Mouse (Mus musculus) CH12.LX (cell line): ENCODE measurements at regions not wholly inside any gene's neighbourhood (a gene's known extent, or its start where the extent isn't known, plus 50 kb on each side); places are given as distances from the start of the nearest gene placed in this dataset.

Source experiments
- DNase-seq: peaks from one replicate; pipeline ENCODE4 v3.0.0-alpha.2; 2013; ENCODE audit errors: extremely low read depth
- H3K27ac ChIP-seq: 2 replicates; pipeline ENCODE4 v1.5.1; 2012; ENCODE audit warnings: low read depth, mild to moderate bottlenecking, control low read depth, moderate library complexity; ENCODE audit not compliant: insufficient read depth
- H3K27me3 ChIP-seq: replicated peaks from 2 replicates; pipeline ENCODE3; 2012; ENCODE audit warnings: inconsistent platforms
- H3K36me3 ChIP-seq, 2 experiments: replicated peaks in 1 of 2; 2 replicates each; pipeline versions ENCODE3 to v1.6.1; 2012; ENCODE audit warnings: inconsistent platforms in 1 of 2, low read length in 1 of 2, mild to moderate bottlenecking in 1 of 2, mixed read lengths in 1 of 2, moderate library complexity in 1 of 2; ENCODE audit not compliant: control insufficient read depth in 1 of 2, insufficient read depth in 1 of 2
- H3K4me1 ChIP-seq, 2 experiments: 2 replicates each; pipeline ENCODE4 v1.6.1; 2012; ENCODE audit warnings: inconsistent platforms in 1 of 2, moderate library complexity in 1 of 2; ENCODE audit not compliant: insufficient read depth in 2 of 2, control insufficient read depth in 1 of 2
- H3K4me2 ChIP-seq: 2 replicates; pipeline ENCODE4 v1.6.1; 2012; ENCODE audit warnings: low read depth, mild to moderate bottlenecking, control low read depth; ENCODE audit not compliant: poor library complexity, insufficient read depth, severe bottlenecking
- H3K4me3 ChIP-seq, 3 experiments: fragments of 150-350 bp in 1 of 3; sonication (generic) in 1 of 3; replicated peaks in 1 of 3; 2 replicates each; pipeline versions ENCODE3 to v1.5.1; 2011 to 2012; ENCODE audit warnings: low read depth in 2 of 3, low read length in 2 of 3, mild to moderate bottlenecking in 2 of 3, moderate library complexity in 2 of 3, control low read depth in 1 of 3, improper control_type of control experiment in 1 of 3, inconsistent platforms in 1 of 3, mixed read lengths in 1 of 3; ENCODE audit not compliant: poor library complexity in 1 of 3
- H3K79me2 ChIP-seq: replicated peaks from 2 replicates; pipeline ENCODE4 v1.6.1; 2012; ENCODE audit warnings: mild to moderate bottlenecking, moderate library complexity; ENCODE audit not compliant: control insufficient read depth, poor library complexity, insufficient read depth, severe bottlenecking; ENCODE audit errors: extremely low read depth
- H3K9ac ChIP-seq: 2 replicates; pipeline ENCODE4 v1.6.1; 2012; ENCODE audit warnings: low read depth, mild to moderate bottlenecking, control low read depth, moderate library complexity; ENCODE audit not compliant: insufficient read depth
- H3K9me3 ChIP-seq: replicated peaks from 2 replicates; pipeline ENCODE3; 2012; ENCODE audit warnings: low read length, inconsistent platforms, mixed read lengths
- BHLHE40 ChIP-seq: IDR thresholded peaks from 2 replicates; pipeline ENCODE4 v1.6.1; 2011; ENCODE audit warnings: mild to moderate bottlenecking, low read depth, low read length, improper control_type of control experiment
- CHD1 ChIP-seq: IDR thresholded peaks from 2 replicates; pipeline ENCODE4 v1.6.1; 2012; ENCODE audit warnings: low read depth, low read length, improper control_type of control experiment, inconsistent platforms
- CHD2 ChIP-seq: IDR thresholded peaks from 2 replicates; pipeline ENCODE4 v1.6.1; 2011; ENCODE audit warnings: low read length, improper control_type of control experiment
- CTCF ChIP-seq, 2 experiments: IDR thresholded peaks in 1 of 2; conservative IDR thresholded peaks in 1 of 2; 2 replicates each; pipeline ENCODE4 v1.5.1; 2011 to 2012; ENCODE audit warnings: low read depth in 2 of 2, low read length in 2 of 2, improper control_type of control experiment in 1 of 2, inconsistent platforms in 1 of 2, mild to moderate bottlenecking in 1 of 2, moderate library complexity in 1 of 2
- E2F4 ChIP-seq: IDR thresholded peaks from 2 replicates; pipeline ENCODE4 v1.6.1; 2011; ENCODE audit warnings: low read depth, low read length, improper control_type of control experiment; ENCODE audit not compliant: insufficient replicate concordance
- EP300 ChIP-seq: IDR thresholded peaks from 2 replicates; pipeline ENCODE4 v1.6.1; 2011; ENCODE audit warnings: low read length, improper control_type of control experiment
- ETS1 ChIP-seq: conservative IDR thresholded peaks from 2 replicates; pipeline ENCODE4 v1.6.1; 2012; ENCODE audit warnings: low read depth, mild to moderate bottlenecking, inconsistent platforms, low read length, improper control_type of control experiment, moderate library complexity
- GABPA ChIP-seq: IDR thresholded peaks from 2 replicates; pipeline ENCODE4 v1.6.1; 2012; ENCODE audit warnings: low read depth, low read length, improper control_type of control experiment, inconsistent platforms; ENCODE audit not compliant: insufficient replicate concordance
- HCFC1 ChIP-seq: IDR thresholded peaks from 2 replicates; pipeline ENCODE4 v1.6.1; 2012; ENCODE audit warnings: low read depth, mild to moderate bottlenecking, inconsistent platforms, low read length, improper control_type of control experiment
- IRF4 ChIP-seq: IDR thresholded peaks from 2 replicates; pipeline ENCODE4 v1.6.1; 2014; ENCODE audit warnings: low read depth, mild to moderate bottlenecking, inconsistent platforms, low read length, improper control_type of control experiment
- JUN ChIP-seq: IDR thresholded peaks from 2 replicates; pipeline ENCODE4 v1.6.1; 2011; ENCODE audit warnings: low read depth, mild to moderate bottlenecking, low read length, improper control_type of control experiment, moderate library complexity; ENCODE audit not compliant: insufficient read depth
- JUND ChIP-seq: conservative IDR thresholded peaks from 2 replicates; pipeline ENCODE4 v1.6.1; 2011; ENCODE audit warnings: low read depth, low read length, improper control_type of control experiment
- MAFK ChIP-seq: IDR thresholded peaks from 2 replicates; pipeline ENCODE4 v1.6.1; 2011; ENCODE audit warnings: low read length, improper control_type of control experiment; ENCODE audit not compliant: insufficient replicate concordance
- MAX ChIP-seq: IDR thresholded peaks from 2 replicates; pipeline ENCODE4 v1.6.1; 2011; ENCODE audit warnings: low read length, improper control_type of control experiment
- MYC ChIP-seq: IDR thresholded peaks from 2 replicates; pipeline ENCODE4 v1.6.1; 2011; ENCODE audit warnings: low read depth, mild to moderate bottlenecking, improper control_type of control experiment, low read length
- NELFE ChIP-seq: IDR thresholded peaks from 2 replicates; pipeline ENCODE4 v1.6.1; 2011; ENCODE audit warnings: low read depth, low read length, improper control_type of control experiment
- NRF1 ChIP-seq: IDR thresholded peaks from 2 replicates; pipeline ENCODE4 v1.6.1; 2014; ENCODE audit warnings: low read depth, mild to moderate bottlenecking, inconsistent platforms, low read length, improper control_type of control experiment, moderate library complexity
- PAX5 ChIP-seq: IDR thresholded peaks from 2 replicates; pipeline ENCODE4 v1.6.1; 2012; ENCODE audit warnings: low read length, inconsistent platforms, mixed read lengths
- POLR2AphosphoS2 ChIP-seq: IDR thresholded peaks from 2 replicates; pipeline ENCODE4 v1.6.1; 2011; ENCODE audit warnings: low read depth, low read length, improper control_type of control experiment
- RCOR1 ChIP-seq: conservative IDR thresholded peaks from 2 replicates; pipeline ENCODE4 v1.6.1; 2012; ENCODE audit warnings: low read depth, mild to moderate bottlenecking, inconsistent platforms, low read length, improper control_type of control experiment
- SIN3A ChIP-seq: IDR thresholded peaks from 2 replicates; pipeline ENCODE4 v1.6.1; 2012; ENCODE audit warnings: low read length, improper control_type of control experiment, inconsistent platforms
- UBTF ChIP-seq: IDR thresholded peaks from 2 replicates; pipeline ENCODE4 v1.6.1; 2012; ENCODE audit warnings: low read depth, mild to moderate bottlenecking, inconsistent platforms, low read length, improper control_type of control experiment, moderate library complexity
- USF1 ChIP-seq: IDR thresholded peaks from 2 replicates; pipeline ENCODE4 v1.6.1; 2014; ENCODE audit warnings: low read depth, mild to moderate bottlenecking, inconsistent platforms, low read length, improper control_type of control experiment
- USF2 ChIP-seq: conservative IDR thresholded peaks from 2 replicates; pipeline ENCODE4 v1.6.1; 2011; ENCODE audit warnings: low read depth, low read length, improper control_type of control experiment
- ZC3H11A ChIP-seq: IDR thresholded peaks from 2 replicates; pipeline ENCODE4 v1.6.1; 2012; ENCODE audit warnings: low read depth, mild to moderate bottlenecking, inconsistent platforms, low read length, improper control_type of control experiment
- ZKSCAN1 ChIP-seq: IDR thresholded peaks from 2 replicates; pipeline ENCODE4 v1.6.1; 2012; ENCODE audit warnings: low read depth, inconsistent platforms, low read length, improper control_type of control experiment, borderline replicate concordance
- dilution Hi-C: fragments of 300-500 bp; cut with MboI; formaldehyde crosslinking; loops from 2 replicates; pipeline ENCODE4 v1.14.3; 2020; ENCODE audit warnings: low sequenced_read_pairs; ENCODE audit not compliant: extremely low pct_unique_long_range_greater_than_20kb, extremely low pct_ligation_motif_present
- in situ Hi-C: fragments of 300-500 bp; cut with MboI; formaldehyde crosslinking; loops from 3 replicates; pipeline ENCODE4 v1.14.3; 2019; ENCODE audit warnings: low sequenced_read_pairs, low pct_ligation_motif_present, low pct_unique_long_range_greater_than_20kb, mixed read lengths

DNA sequence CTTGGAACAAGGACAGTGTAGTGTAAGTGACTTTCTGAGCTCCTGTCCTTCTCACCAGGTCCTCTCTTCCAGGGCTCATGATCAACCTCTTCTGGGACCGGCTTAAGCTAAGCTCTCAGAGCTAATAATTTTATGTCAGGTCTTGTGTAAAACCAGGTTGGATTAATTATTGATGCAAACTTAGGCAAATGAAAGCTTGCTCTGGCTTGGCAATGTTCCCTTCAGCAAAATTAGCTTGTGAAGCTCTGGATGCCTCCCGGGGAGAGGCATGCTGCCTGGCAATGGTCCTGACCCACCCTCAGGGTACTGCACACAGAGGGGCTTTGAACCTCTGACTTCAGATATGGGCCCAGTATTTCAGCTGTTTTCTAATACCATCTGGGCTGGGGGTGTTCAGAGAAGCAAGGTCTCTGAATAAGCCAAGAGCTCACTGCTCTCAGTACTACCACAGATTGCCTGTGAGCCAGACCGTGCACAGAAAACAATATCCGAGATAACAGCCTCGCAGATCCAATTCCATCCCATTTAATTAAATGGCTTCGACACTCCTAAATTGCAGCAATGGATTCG lies 624.7 kb downstream of the Cdk5rap2 start:
- no peak for DNase-seq
- no peak overlapping the region for H3K4me2 ChIP-seq
- H3K4me1 ChIP-seq: no peaks in the 10 kb centered on the region
- no peaks in the 10 kb centered on the region for H3K79me2 ChIP-seq
- no peak overlapping the region for H3K9ac ChIP-seq
- no peak overlapping the region for H3K27ac ChIP-seq
- H3K4me3 ChIP-seq: no peak overlapping the region
- no peaks in the 10 kb centered on the region for H3K27me3 ChIP-seq
- TF ChIP-seq BHLHE40: no peak
- TF ChIP-seq GABPA: no peak
- peaks cover 36% of the 10 kb centered on the region for H3K9me3 ChIP-seq
- H3K36me3 ChIP-seq: no peaks in the 10 kb centered on the region
- dilution Hi-C loops: no loop called here
- in situ Hi-C loops: no loop called here

DNA sequence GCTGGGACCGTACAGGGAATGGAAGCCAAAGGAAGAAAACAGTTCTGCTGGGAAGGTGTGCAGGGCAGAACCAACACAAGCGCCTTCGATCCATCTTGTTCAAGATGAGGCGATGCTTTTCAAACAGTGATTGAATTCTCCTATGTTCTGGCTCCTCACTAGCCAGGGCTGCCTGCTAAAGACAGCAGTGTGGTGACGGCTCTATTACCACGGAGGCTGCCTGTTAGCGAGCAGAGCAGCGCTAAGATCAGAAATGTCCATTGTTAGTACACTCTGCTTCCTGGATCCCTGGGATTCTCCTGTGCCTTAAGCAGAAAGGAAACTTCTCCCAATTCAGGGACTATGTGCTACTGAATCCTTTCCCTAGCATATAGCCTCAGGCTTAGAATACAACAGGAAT lies 629.0 kb downstream of the Cdk5rap2 start:
- dilution Hi-C loops (no loop called here), in situ Hi-C loops (no loop called here)
- Histone ChIP-seq H3K4me2 (no peak overlapping the region), H3K4me3 (no peak overlapping the region), H3K27ac (no peak overlapping the region), H3K9me3 (peaks cover 60% of the 10 kb centered on the region), H3K27me3 (no peaks in the 10 kb centered on the region), H3K79me2 (no peaks in the 10 kb centered on the region), H3K36me3 (no peaks in the 10 kb centered on the region), H3K4me1 (no peaks in the 10 kb centered on the region), H3K9ac (no peak overlapping the region)
- TF ChIP-seq JUND (no peak), E2F4 (no peak), ETS1 (no peak), RCOR1 (no peak), NRF1 (no peak), HCFC1 (no peak), PAX5 (no peak), ZC3H11A (no peak), MAX (no peak), IRF4 (no peak), JUN (no peak), USF1 (no peak), CHD1 (no peak)
- no peak for DNase-seq

DNA sequence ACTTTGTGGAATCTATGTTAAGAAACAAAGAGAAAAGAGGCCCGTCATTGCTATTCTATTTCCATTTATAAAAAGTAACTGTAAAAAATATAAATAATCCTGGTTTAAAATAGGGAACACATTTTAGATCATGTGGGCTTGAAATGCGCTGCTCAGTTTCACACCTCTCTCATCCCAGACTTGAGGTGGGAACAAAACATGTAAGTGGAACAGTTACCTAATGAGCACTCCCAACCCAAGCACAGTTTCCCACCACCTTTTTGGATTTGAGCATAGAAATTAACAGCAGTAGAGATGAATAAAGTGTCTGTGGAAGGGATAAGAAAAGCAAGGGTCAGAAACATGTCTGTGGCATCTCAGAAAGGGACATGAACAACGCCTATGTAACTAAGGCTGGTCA lies 648.4 kb downstream of the Cdk5rap2 start:
- dilution Hi-C loops: no loop called here
- H3K79me2 ChIP-seq: no peaks in the 10 kb centered on the region
- no peaks in the 10 kb centered on the region for H3K36me3 ChIP-seq
- no peaks in the 10 kb centered on the region for H3K4me1 ChIP-seq
- no peak for DNase-seq
- no peak overlapping the region for H3K4me2 ChIP-seq
- no peaks in the 10 kb centered on the region for H3K27me3 ChIP-seq
- in situ Hi-C loops: no loop called here
- TF ChIP-seq RCOR1 (no peak), CHD2 (no peak), IRF4 (no peak), UBTF (no peak), SIN3A (no peak), HCFC1 (no peak), CTCF (conservative IDR thresholded peaks at IDR 0.05 in 1 of 2, IDR thresholded peaks at IDR 0.05 in 1 of 2; ENCODE audit: low read depth in 2 of 2, low read length in 2 of 2) (no peak), MAFK (no peak), PAX5 (no peak), MYC (no peak), POLR2AphosphoS2 (no peak), USF2 (no peak), ZKSCAN1 (no peak), EP300 (no peak), NELFE (no peak)
- H3K9me3 ChIP-seq: peaks cover 64% of the 10 kb centered on the region
- no peak overlapping the region for H3K4me3 ChIP-seq
- H3K27ac ChIP-seq: no peak overlapping the region
- H3K9ac ChIP-seq: no peak overlapping the region
